Mouse (Mus musculus): ENCODE results near the gene Hsd17b12.

Gene Hsd17b12

DNA sequence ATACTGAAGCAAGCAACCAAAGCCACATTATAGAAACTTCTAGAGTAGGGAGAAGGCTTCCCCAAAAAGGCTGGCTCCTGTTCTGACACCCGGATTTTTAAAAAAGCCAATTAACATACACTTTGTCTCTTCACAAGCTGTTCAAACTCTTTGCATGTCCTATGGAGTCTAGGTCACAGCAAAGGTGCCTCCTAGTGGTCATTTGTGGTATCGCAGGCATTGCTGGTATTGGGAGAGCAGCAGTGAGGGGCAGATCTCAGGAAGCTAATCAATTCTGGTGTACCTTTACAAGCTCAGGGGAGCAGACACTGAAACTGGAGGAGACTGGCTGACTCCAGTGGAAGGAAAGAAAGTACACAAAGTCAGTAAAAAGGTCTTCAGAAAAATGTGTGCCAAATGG is 155.4 kb downstream of the Hsd17b12 start:
- DNase-seq (ENCODE audit: low spot score), result peak; percentile 62

DNA sequence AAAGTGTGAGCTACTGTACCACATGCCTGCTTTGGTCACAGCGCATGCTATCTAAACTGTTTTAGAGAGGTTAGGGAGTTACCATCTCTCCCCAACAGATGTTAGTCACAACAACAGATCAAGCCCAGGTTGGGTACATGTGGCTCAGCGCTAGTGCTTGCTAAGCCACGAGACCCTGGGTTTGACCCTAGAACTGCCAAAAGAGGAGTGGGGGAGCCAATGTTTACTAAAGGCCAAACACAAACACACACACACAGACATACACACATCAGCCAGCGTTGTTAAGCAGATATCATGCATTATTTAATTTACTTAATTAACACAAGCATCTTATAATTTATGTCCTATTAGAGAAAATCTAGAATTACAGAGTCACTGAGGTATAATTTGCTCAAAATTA is 155.8 kb downstream of the Hsd17b12 start:
- no peak for DNase-seq (ENCODE audit: low spot score)

GRCm38 (mm10) chr2:94001411-94001810 is 156.4 kb downstream of the Hsd17b12 start:
- DNase-seq (ENCODE audit: low spot score), result no peak

DNA sequence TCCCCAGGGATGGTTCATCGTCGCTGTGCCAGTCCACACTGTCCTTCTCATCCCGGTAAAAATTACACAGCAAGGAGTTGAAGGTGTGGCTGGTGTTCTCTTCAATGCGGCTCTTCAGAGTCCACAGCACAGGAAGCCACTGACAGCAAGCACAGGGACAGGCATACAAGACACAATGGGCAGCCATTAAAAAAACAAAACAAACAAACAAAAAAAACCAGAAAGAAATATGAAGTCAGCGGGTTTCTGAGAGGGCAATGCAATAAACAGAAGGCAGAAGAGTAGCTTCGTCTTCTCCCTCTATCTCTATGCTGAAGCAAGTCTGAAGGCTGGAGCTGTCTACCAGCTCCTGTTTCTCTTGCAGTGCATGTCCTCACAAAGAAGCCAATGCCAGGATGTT is 161.5 kb downstream of the Hsd17b12 start, which contains the start of gene Gm27027:
Gene Gm27027, minus strand, starts transcription at position 101 of the 400 bp plus-strand sequence.
- no peak for DNase-seq (ENCODE audit: low spot score)

GRCm38 (mm10) chr2:93992810-93993209 is 165.0 kb downstream of the Hsd17b12 start:
- no peak for DNase-seq (ENCODE audit: low spot score)

DNA sequence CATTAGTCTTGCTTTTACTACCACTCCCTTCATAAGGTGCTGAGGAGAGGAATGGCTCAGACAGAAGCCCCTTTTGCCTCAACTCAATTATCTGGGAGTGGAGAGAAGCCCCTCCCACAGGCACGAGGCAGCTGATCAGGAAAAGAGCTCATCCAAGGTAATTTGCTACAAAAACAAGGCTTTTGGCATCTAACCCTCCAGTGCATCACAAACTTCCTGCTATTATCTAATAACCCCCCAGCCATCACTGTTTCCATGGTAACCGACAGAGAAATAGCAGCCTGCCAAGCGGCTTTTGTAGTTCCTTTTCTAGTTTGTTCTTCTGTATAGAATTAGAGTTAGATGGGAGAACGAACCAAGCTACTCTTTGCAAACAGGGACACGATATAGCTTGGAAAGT is 165.5 kb downstream of the Hsd17b12 start:
- no peak for DNase-seq (ENCODE audit: low spot score)

- DNase-seq (ENCODE audit: low spot score), result no peak
These were observed 166.4 kb downstream of the Hsd17b12 start for GRCm38 (mm10) chr2:93991336-93991735.

- DNase-seq (ENCODE audit: low spot score), result no peak
These were observed 169.3 kb downstream of the Hsd17b12 start for GRCm38 (mm10) chr2:93988440-93988839.

All from T-cell, adult 2 months (primary cell).